Mouse (Mus musculus) hindbrain, embryonic 10.5 days (tissue): Measurements from ENCODE around the gene Terf2. TPM values are rescaled to one million over a fixed set of nuclear protein-coding genes. Genes with fewer than 3 reads are reported as not detected.

ENCODE experiments used
- DNase-seq: peaks from one replicate; pipeline ENCODE4 v3.0.0-alpha.2; 2017; ENCODE audit warnings: low spot score
- H3K27ac ChIP-seq: fragments of 300-500 bp; sonication (generic); 2 replicates; pipeline ENCODE4 v1.5.1; 2016; ENCODE audit warnings: mild to moderate bottlenecking, moderate library complexity
- H3K27me3 ChIP-seq: fragments of 300-500 bp; sonication (generic); 2 replicates; pipeline ENCODE4 v1.6.1; 2016; ENCODE audit warnings: mild to moderate bottlenecking; ENCODE audit not compliant: poor library complexity, insufficient read depth, severe bottlenecking
- H3K36me3 ChIP-seq: fragments of 300-500 bp; sonication (generic); 2 replicates; pipeline ENCODE4 v1.6.1; 2016; ENCODE audit warnings: mild to moderate bottlenecking, moderate library complexity
- H3K4me1 ChIP-seq: fragments of 300-500 bp; sonication (generic); replicated peaks from 2 replicates; pipeline ENCODE4 v1.6.1; 2016; ENCODE audit warnings: mild to moderate bottlenecking
- H3K4me3 ChIP-seq: fragments of 300-500 bp; sonication (generic); 2 replicates; pipeline ENCODE4 v1.5.1; 2016; ENCODE audit warnings: mild to moderate bottlenecking, moderate library complexity
- H3K9me3 ChIP-seq: fragments of 300-500 bp; sonication (generic); 2 replicates; pipeline ENCODE4 v1.6.1; 2016; ENCODE audit warnings: mild to moderate bottlenecking, moderate library complexity
- WGBS: fragments of 180-500 bp; shearing (Covaris S2); methylation state at CpG from one replicate; pipeline ENCODE4 v1.1.7; 2016; 5-methylcytosine and 5-hydroxymethylcytosine counted together
- polyA plus RNA-seq: library from polyadenylated mRNA; unstranded; fragments of >200 nt; fragmentation: Nextera tagmentation; extraction: Ambion mirVana; gene quantifications from 2 replicates; pipeline ENCODE4 v1.2.1, GENCODE M21; 2016

The Terf2 gene
- polyA plus RNA-seq, 1 experiment from 2014 or later = 18.5 TPM

- Histone ChIP-seq H3K27me3 (no peaks in the 10 kb centered on the region), H3K9me3 (no peaks in the 10 kb centered on the region), H3K4me3 (no peak overlapping the region), H3K27ac (no peak overlapping the region), H3K36me3 (peaks cover 98% of the 10 kb centered on the region), H3K4me1 (no peaks in the 10 kb centered on the region)
- 88% methylated on average over 4 of the region's 4 CpGs for WGBS
- no peak for DNase-seq
Observed at GRCm38 (mm10) chr8:107073706-107074105, 22.6 kb downstream of the Terf2 start.

GRCm38 (mm10) chr8:107065511-107066496 is 30.5 kb downstream of the Terf2 start, which contains the start of gene Tmed6:
Gene Tmed6 (minus strand): TSS chr8:107065644.
- 66% methylated on average over 17 of the region's 17 CpGs for WGBS
- no peaks in the 10 kb centered on the region for H3K4me1 ChIP-seq

GRCm38 (mm10) chr8:107062613-107063012 is 33.7 kb downstream of the Terf2 start:
- Histone ChIP-seq H3K9me3 (no peaks in the 10 kb centered on the region), H3K36me3 (peaks cover 30% of the 10 kb centered on the region), H3K4me1 (peaks cover 6% of the 10 kb centered on the region), H3K27me3 (no peaks in the 10 kb centered on the region), H3K4me3 (no peak overlapping the region), H3K27ac (no peak overlapping the region)
- WGBS = 91% methylated on average over 1 of the region's 1 CpGs
- no peak for DNase-seq

More at GRCm38 (mm10) chr8:107065511-107066496, 30.5 kb downstream of the Terf2 start, which contains the start of gene Tmed6:
- no peaks in the 10 kb centered on the region for H3K9me3 ChIP-seq
- no peaks in the 10 kb centered on the region for H3K27me3 ChIP-seq
- DNase-seq = no peak
- H3K36me3 ChIP-seq = peaks cover 25% of the 10 kb centered on the region
- H3K27ac ChIP-seq = no peak within 1 kb of the TSS
- H3K4me3 ChIP-seq = no peak within 1 kb of the TSS

- Histone ChIP-seq H3K9me3 (no peaks in the 10 kb centered on the region), H3K4me3 (peak overlapping the region; percentile 98), H3K4me1 (peaks cover 26% of the 10 kb centered on the region), H3K27ac (peak overlapping the region; percentile 89), H3K27me3 (no peaks in the 10 kb centered on the region), H3K36me3 (peaks cover 61% of the 10 kb centered on the region)
- under 1% methylated on average over 33 of the region's 33 CpGs for WGBS
- DNase-seq = no peak
Observed at GRCm38 (mm10) chr8:107056973-107057369, 39.4 kb downstream of the Terf2 start.

- H3K9me3 ChIP-seq = no peaks in the 10 kb centered on the region
- peaks cover 26% of the 10 kb centered on the region for H3K4me1 ChIP-seq
- peak; percentile 97 for DNase-seq
- peak within 1 kb of the TSS; percentile 89 for H3K27ac ChIP-seq
- peaks cover 68% of the 10 kb centered on the region for H3K36me3 ChIP-seq
- under 1% methylated on average over 88 of the region's 88 CpGs for WGBS
- peak within 1 kb of the TSS; percentile 98 for H3K4me3 ChIP-seq
- no peaks in the 10 kb centered on the region for H3K27me3 ChIP-seq
Observed at GRCm38 (mm10) chr8:107056076-107056972, 40.0 kb downstream of the Terf2 start, which contains the start of the genes Cog8 and Nip7. Gene Cog8 (minus strand): TSS chr8:107056689. Gene Nip7 (plus strand): TSS chr8:107056877.

- Histone ChIP-seq H3K9me3 (no peaks in the 10 kb centered on the region), H3K27ac (no peak overlapping the region), H3K36me3 (peaks cover 65% of the 10 kb centered on the region), H3K27me3 (no peaks in the 10 kb centered on the region), H3K4me3 (no peak overlapping the region), H3K4me1 (peaks cover 39% of the 10 kb centered on the region)
- 96% methylated on average over 8 of the region's 8 CpGs for WGBS
- DNase-seq = no peak
Observed at GRCm38 (mm10) chr8:107052046-107052445, 44.3 kb downstream of the Terf2 start.

- Histone ChIP-seq H3K4me1 (peaks cover 25% of the 10 kb centered on the region), H3K36me3 (peaks cover 85% of the 10 kb centered on the region), H3K27me3 (no peaks in the 10 kb centered on the region), H3K4me3 (peak overlapping the region; percentile 88), H3K27ac (no peak overlapping the region), H3K9me3 (no peaks in the 10 kb centered on the region)
- no peak for DNase-seq
- WGBS = 95% methylated on average over 4 of the region's 4 CpGs
Observed at GRCm38 (mm10) chr8:107049480-107049879, 46.9 kb downstream of the Terf2 start.

- Histone ChIP-seq H3K4me1 (peaks cover 25% of the 10 kb centered on the region), H3K27ac (peak within 1 kb of the TSS; percentile 96), H3K36me3 (peaks cover 85% of the 10 kb centered on the region), H3K27me3 (no peaks in the 10 kb centered on the region), H3K9me3 (no peaks in the 10 kb centered on the region), H3K4me3 (peak within 1 kb of the TSS; percentile 88)
- DNase-seq = peak; percentile 78
- WGBS = under 1% methylated on average over 87 of the region's 87 CpGs
Observed at GRCm38 (mm10) chr8:107048061-107048941, 48.0 kb downstream of the Terf2 start, which contains the start of gene Pdf. Gene Pdf (minus strand): TSS chr8:107048614.

- H3K36me3 ChIP-seq = peaks cover 85% of the 10 kb centered on the region
- no peaks in the 10 kb centered on the region for H3K27me3 ChIP-seq
- WGBS = 90% methylated on average over 5 of the region's 5 CpGs
- no peaks in the 10 kb centered on the region for H3K9me3 ChIP-seq
- no peak overlapping the region for H3K27ac ChIP-seq
- H3K4me3 ChIP-seq = peak overlapping the region; percentile 88
- H3K4me1 ChIP-seq = peaks cover 25% of the 10 kb centered on the region
- no peak for DNase-seq
Observed at GRCm38 (mm10) chr8:107046976-107047375, 49.4 kb downstream of the Terf2 start.

GRCm38 (mm10) chr8:107045478-107045877 is 50.9 kb downstream of the Terf2 start:
- Histone ChIP-seq H3K27me3 (no peaks in the 10 kb centered on the region), H3K4me1 (peaks cover 25% of the 10 kb centered on the region), H3K4me3 (no peak overlapping the region), H3K36me3 (peaks cover 85% of the 10 kb centered on the region), H3K27ac (no peak overlapping the region), H3K9me3 (no peaks in the 10 kb centered on the region)
- WGBS = 94% methylated on average over 6 of the region's 6 CpGs
- no peak for DNase-seq

- peaks cover 90% of the 10 kb centered on the region for H3K36me3 ChIP-seq
Observed at GRCm38 (mm10) chr8:107040632-107041031, 55.7 kb downstream of the Terf2 start.

More at GRCm38 (mm10) chr8:107040632-107041031, 55.7 kb downstream of the Terf2 start:
- Histone ChIP-seq H3K27ac (no peak overlapping the region), H3K4me3 (no peak overlapping the region), H3K9me3 (no peaks in the 10 kb centered on the region), H3K27me3 (no peaks in the 10 kb centered on the region), H3K4me1 (no peaks in the 10 kb centered on the region)
- 91% methylated on average over 7 of the region's 7 CpGs for WGBS
- no peak for DNase-seq
